Comparison of ENCODE assay signal across 8 mouse cellular contexts in the genomic region with DNA sequence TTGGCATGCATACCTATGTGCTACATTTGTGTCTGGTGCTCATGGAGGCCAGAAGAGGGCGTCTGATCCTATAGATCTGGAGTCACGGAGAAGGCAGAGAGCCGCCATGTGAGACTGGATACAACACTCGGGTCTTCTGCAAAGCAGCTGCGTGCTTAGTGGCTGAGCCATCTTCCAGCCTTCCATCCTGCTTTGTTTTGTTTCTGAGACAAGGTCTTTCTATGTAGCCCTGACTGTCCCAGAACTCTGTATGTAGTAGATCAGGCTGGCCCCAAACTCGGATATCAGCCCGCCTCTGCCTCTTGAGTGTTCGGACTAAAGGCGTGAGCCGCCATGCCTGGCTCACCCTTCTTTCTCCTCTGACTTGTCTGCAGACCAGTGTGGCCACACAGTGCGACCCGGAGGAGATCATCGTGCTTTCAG. TPM values are rescaled to one million over a fixed set of nuclear protein-coding genes. Genes with fewer than 3 reads are reported as not detected.
DNase-seq lines count a peak whose midpoint lies in the region; ATAC-seq and TF ChIP-seq lines count a peak whose summit lies in the region.

No protein-coding gene starts in this region.

- no peak overlapping the region; the same call in 1 of the 2 replicates for H3K9ac ChIP-seq in kidney, embryonic 16.5 days (replicated peaks; ENCODE audit: low read length)
- peak overlapping the region; percentile 67 for H3K9ac ChIP-seq in hindbrain, embryonic 13.5 days
- 0 out of 2 replicates have a peak overlapping the region, but pooled peaks have one; percentile 10 for H3K9ac ChIP-seq in midbrain, embryonic 15.5 days

- peaks cover 52% of the 10 kb centered on the region for H3K4me1 ChIP-seq in kidney, embryonic 16.5 days (ENCODE audit: insufficient read depth, low read length)
- peaks cover 11% of the 10 kb centered on the region for H3K4me1 ChIP-seq in bone marrow macrophage, adult 2 months (ENCODE audit: control insufficient read depth, insufficient read depth, low read length)
- H3K4me1 ChIP-seq in hindbrain, embryonic 13.5 days (replicated peaks), result peaks cover 78% of the 10 kb centered on the region
- H3K4me1 ChIP-seq in midbrain, embryonic 15.5 days, result peaks cover 49% of the 10 kb centered on the region

- H3K36me3 ChIP-seq in kidney, embryonic 16.5 days (ENCODE audit: insufficient read depth, low read length), result peaks cover 43% of the 10 kb centered on the region
- peaks cover 55% of the 10 kb centered on the region for H3K36me3 ChIP-seq in hindbrain, embryonic 13.5 days
- peaks cover 18% of the 10 kb centered on the region for H3K36me3 ChIP-seq in midbrain, embryonic 15.5 days (replicated peaks)

- TF ChIP-seq POLR2A in bone marrow macrophage, adult 2 months (IDR thresholded peaks at IDR 0.05; ENCODE audit: borderline replicate concordance, low read depth, low read length), result no peak

- no peaks in the 10 kb centered on the region for H3K27me3 ChIP-seq in kidney, embryonic 16.5 days (ENCODE audit: insufficient read depth, low read length)
- peaks cover 14% of the 10 kb centered on the region for H3K27me3 ChIP-seq in hindbrain, embryonic 13.5 days
- H3K27me3 ChIP-seq in midbrain, embryonic 15.5 days (replicated peaks), result no peaks in the 10 kb centered on the region

- peak overlapping the region; percentile 62 for H3K4me3 ChIP-seq in kidney, embryonic 16.5 days (ENCODE audit: low read length)
- no peak overlapping the region; the same call in 1 of the 2 replicates for H3K4me3 ChIP-seq in bone marrow macrophage, adult 2 months (ENCODE audit: insufficient read depth, low read length)
- H3K4me3 ChIP-seq in hindbrain, embryonic 13.5 days, result peak overlapping the region; percentile 51
- peak overlapping the region; percentile 56; the same call in 1 of the 2 replicates for H3K4me3 ChIP-seq in midbrain, embryonic 15.5 days

- H3K9me3 ChIP-seq in kidney, embryonic 16.5 days (ENCODE audit: low read length), result no peaks in the 10 kb centered on the region
- no peaks in the 10 kb centered on the region for H3K9me3 ChIP-seq in hindbrain, embryonic 13.5 days
- H3K9me3 ChIP-seq in midbrain, embryonic 15.5 days, result no peaks in the 10 kb centered on the region

- H3K27ac ChIP-seq in kidney, embryonic 16.5 days (ENCODE audit: low read length), result peak overlapping the region; percentile 40
- no peak overlapping the region for H3K27ac ChIP-seq in bone marrow macrophage, adult 2 months (ENCODE audit: insufficient read depth, low read depth, low read length)
- H3K27ac ChIP-seq in hindbrain, embryonic 13.5 days, result no peak overlapping the region
- peak overlapping the region; percentile 18; the same call in 1 of the 2 replicates for H3K27ac ChIP-seq in midbrain, embryonic 15.5 days

- no peak for DNase-seq in kidney, adult 11 months
- no peak for DNase-seq in natural killer cell, adult 2 months (ENCODE audit: low spot score in 2 of 2)
- DNase-seq in left cerebral cortex, adult 11 months (ENCODE audit: low spot score), result no peak
- no peak for DNase-seq in adrenal gland, postnatal 25 days

- 68% methylated on average over 13 of the region's 13 CpGs for WGBS in kidney, embryonic 16.5 days
- WGBS in hindbrain, embryonic 13.5 days, result 68% methylated on average over 13 of the region's 13 CpGs
- WGBS in midbrain, embryonic 15.5 days, result 68% methylated on average over 13 of the region's 13 CpGs

- 0 out of 2 replicates have a peak, but pooled peaks have one; percentile 10 for TF ChIP-seq CTCF in bone marrow macrophage, adult 2 months (IDR thresholded peaks at IDR 0.05; ENCODE audit: low read depth, low read length)

- ATAC-seq in kidney, embryonic 16.5 days (ENCODE audit: low FRiP score, low TSS enrichment), result no peak
- ATAC-seq in hindbrain, embryonic 13.5 days (ENCODE audit: low FRiP score), result no peak
- no peak for ATAC-seq in midbrain, embryonic 15.5 days (replicated peaks)

- H3K4me2 ChIP-seq in kidney, embryonic 16.5 days (replicated peaks; ENCODE audit: low read depth, low read length), result peak overlapping the region; percentile 59
- peak overlapping the region; percentile 63 for H3K4me2 ChIP-seq in hindbrain, embryonic 13.5 days
- peak overlapping the region; percentile 74 for H3K4me2 ChIP-seq in midbrain, embryonic 15.5 days

RNA-seq across cellular contexts. Expression of a gene that starts 0.7 kb away (rescaled TPM):
- polyA plus RNA-seq in kidney, embryonic 16.5 days (2015; fragmentation: Nextera tagmentation; extraction: Ambion mirVana), result 36.1 and 39.2 TPM in 2 replicates
- polyA plus RNA-seq in bone marrow macrophage, adult 2 months (2012; ENCODE audit: insufficient read depth, insufficient read length, missing spikeins), result 389 and 454 TPM in 2 replicates
- polyA plus RNA-seq in hindbrain, embryonic 13.5 days (2015; fragmentation: Nextera tagmentation; extraction: Ambion mirVana), result 26.8 and 29.2 TPM in 2 replicates
- 23.6 and 28.6 TPM in 2 replicates for polyA plus RNA-seq in midbrain, embryonic 15.5 days (2015; fragmentation: Nextera tagmentation; extraction: Ambion mirVana)
- total RNA-seq in adrenal gland, postnatal 25 days (2021), result 101 and 166 TPM in 2 replicates

RNA-seq across cellular contexts. Expression of a gene that starts 0.7 kb away (rescaled TPM):
- 20.6 and 20.9 TPM in 2 replicates for polyA plus RNA-seq in kidney, embryonic 16.5 days (2015; fragmentation: Nextera tagmentation; extraction: Ambion mirVana)
- 21.8 and 24.0 TPM in 2 replicates for polyA plus RNA-seq in bone marrow macrophage, adult 2 months (2012; ENCODE audit: insufficient read depth, insufficient read length, missing spikeins)
- polyA plus RNA-seq in hindbrain, embryonic 13.5 days (2015; fragmentation: Nextera tagmentation; extraction: Ambion mirVana), result 16.8 and 18.7 TPM in 2 replicates
- polyA plus RNA-seq in midbrain, embryonic 15.5 days (2015; fragmentation: Nextera tagmentation; extraction: Ambion mirVana), result 18.1 and 18.3 TPM in 2 replicates
- 27.4 and 38.8 TPM in 2 replicates for total RNA-seq in adrenal gland, postnatal 25 days (2021)

RNA-seq across cellular contexts. Expression of a gene that starts 5.8 kb away (rescaled TPM):
- 59.9 and 60.1 TPM in 2 replicates for polyA plus RNA-seq in kidney, embryonic 16.5 days (2015; fragmentation: Nextera tagmentation; extraction: Ambion mirVana)
- polyA plus RNA-seq in bone marrow macrophage, adult 2 months (2012; ENCODE audit: insufficient read depth, insufficient read length, missing spikeins), result 58.1 and 69.3 TPM in 2 replicates
- polyA plus RNA-seq in hindbrain, embryonic 13.5 days (2015; fragmentation: Nextera tagmentation; extraction: Ambion mirVana), result 48.1 and 54.6 TPM in 2 replicates
- polyA plus RNA-seq in midbrain, embryonic 15.5 days (2015; fragmentation: Nextera tagmentation; extraction: Ambion mirVana), result 59.4 and 61.1 TPM in 2 replicates
- 35.2 and 36.4 TPM in 2 replicates for total RNA-seq in adrenal gland, postnatal 25 days (2021)

RNA-seq across cellular contexts. Expression of a gene that starts 10.0 kb away (rescaled TPM):
- 0.22 TPM in 1 of 2 replicates, not detected in the other for polyA plus RNA-seq in kidney, embryonic 16.5 days (2015; fragmentation: Nextera tagmentation; extraction: Ambion mirVana)
- polyA plus RNA-seq in bone marrow macrophage, adult 2 months (2012; ENCODE audit: insufficient read depth, insufficient read length, missing spikeins), result 3.5 and 6.4 TPM in 2 replicates
- 0.41 and 0.49 TPM in 2 replicates for polyA plus RNA-seq in hindbrain, embryonic 13.5 days (2015; fragmentation: Nextera tagmentation; extraction: Ambion mirVana)
- polyA plus RNA-seq in midbrain, embryonic 15.5 days (2015; fragmentation: Nextera tagmentation; extraction: Ambion mirVana), result 0.50 and 0.51 TPM in 2 replicates
- not detected in 2 replicates for total RNA-seq in adrenal gland, postnatal 25 days (2021)

RNA-seq across cellular contexts. Expression of a gene that starts 14.4 kb away (rescaled TPM):
- 35.9 and 38.0 TPM in 2 replicates for polyA plus RNA-seq in kidney, embryonic 16.5 days (2015; fragmentation: Nextera tagmentation; extraction: Ambion mirVana)
- polyA plus RNA-seq in bone marrow macrophage, adult 2 months (2012; ENCODE audit: insufficient read depth, insufficient read length, missing spikeins), result 209 and 216 TPM in 2 replicates
- 56.7 and 56.9 TPM in 2 replicates for polyA plus RNA-seq in hindbrain, embryonic 13.5 days (2015; fragmentation: Nextera tagmentation; extraction: Ambion mirVana)
- 60.9 and 61.1 TPM in 2 replicates for polyA plus RNA-seq in midbrain, embryonic 15.5 days (2015; fragmentation: Nextera tagmentation; extraction: Ambion mirVana)
- 68.9 and 72.7 TPM in 2 replicates for total RNA-seq in adrenal gland, postnatal 25 days (2021)

Comparison
In these comparisons a context has a peak if more than half of its experiments do, and no peak if none do; other contexts are left out.
1. H3K27ac ChIP-seq: peak in kidney, embryonic 16.5 days (single experiment) and midbrain, embryonic 15.5 days (single experiment); none in bone marrow macrophage, adult 2 months (single experiment) and hindbrain, embryonic 13.5 days (single experiment).
2. Peak in every context shown above with its lines, with median percentiles within 50 percentile points of each other: H3K4me2 ChIP-seq.